Mouse (Mus musculus): ENCODE data around the gene Olfml2b. TPM values are rescaled to one million over a fixed set of nuclear protein-coding genes. Genes with fewer than 3 reads are reported as not detected.

Gene Olfml2b
- polyA plus RNA-seq, 1 experiment from 2014 or later: 7.0 TPM

GRCm38 (mm10) chr1:170699553-170699952, 55.2 kb downstream of the Olfml2b start:
- WGBS: 85% methylated on average over 9 of the region's 9 CpGs

GRCm38 (mm10) chr1:170700496-170701027, 56.2 kb downstream of the Olfml2b start:
- Histone ChIP-seq H3K27ac (replicated peaks) (no peak overlapping the region), H3K36me3 (no peaks in the 10 kb centered on the region)

More at GRCm38 (mm10) chr1:170699553-170699952, 55.2 kb downstream of the Olfml2b start:
- Histone ChIP-seq H3K36me3 (no peaks in the 10 kb centered on the region), H3K4me1 (no peaks in the 10 kb centered on the region; the same call in 1 of the 2 replicates), H3K9ac (replicated peaks) (no peak overlapping the region), H3K4me2 (no peak overlapping the region), H3K9me3 (replicated peaks) (no peaks in the 10 kb centered on the region), H3K27ac (replicated peaks) (no peak overlapping the region), H3K27me3 (replicated peaks) (no peaks in the 10 kb centered on the region), H3K4me3 (replicated peaks) (no peak overlapping the region)
- ATAC-seq (ENCODE audit: low FRiP score): no peak

GRCm38 (mm10) chr1:170701178-170701577, 56.8 kb downstream of the Olfml2b start:
- Histone ChIP-seq H3K36me3 (no peaks in the 10 kb centered on the region), H3K4me2 (no peak overlapping the region), H3K27ac (replicated peaks) (no peak overlapping the region), H3K9ac (replicated peaks) (no peak overlapping the region), H3K4me1 (no peaks in the 10 kb centered on the region; the same call in 1 of the 2 replicates), H3K4me3 (replicated peaks) (no peak overlapping the region), H3K9me3 (replicated peaks) (no peaks in the 10 kb centered on the region), H3K27me3 (replicated peaks) (no peaks in the 10 kb centered on the region)
- WGBS: 66% methylated on average over 3 of the region's 3 CpGs
- ATAC-seq (ENCODE audit: low FRiP score): no peak

More at GRCm38 (mm10) chr1:170700496-170701027, 56.2 kb downstream of the Olfml2b start:
- WGBS: 84% methylated on average over 3 of the region's 3 CpGs
- no peak for ATAC-seq (ENCODE audit: low FRiP score)
- H3K27me3 ChIP-seq (replicated peaks): no peaks in the 10 kb centered on the region
- no peak overlapping the region for H3K4me2 ChIP-seq
- no peaks in the 10 kb centered on the region for H3K9me3 ChIP-seq (replicated peaks)
- H3K4me1 ChIP-seq: no peaks in the 10 kb centered on the region; the same call in 1 of the 2 replicates
- H3K9ac ChIP-seq (replicated peaks): no peak overlapping the region
- H3K4me3 ChIP-seq (replicated peaks): no peak overlapping the region

- Histone ChIP-seq H3K4me3 (replicated peaks) (no peak overlapping the region), H3K9ac (replicated peaks) (no peak overlapping the region), H3K27ac (replicated peaks) (no peak overlapping the region), H3K27me3 (replicated peaks) (no peaks in the 10 kb centered on the region), H3K36me3 (no peaks in the 10 kb centered on the region), H3K4me1 (no peaks in the 10 kb centered on the region; the same call in 1 of the 2 replicates), H3K9me3 (replicated peaks) (no peaks in the 10 kb centered on the region), H3K4me2 (no peak overlapping the region)
- WGBS: 85% methylated on average over 8 of the region's 8 CpGs
- ATAC-seq (ENCODE audit: low FRiP score): no peak
Observed at GRCm38 (mm10) chr1:170701582-170701981, 57.2 kb downstream of the Olfml2b start.

GRCm38 (mm10) chr1:170702263-170702662, 57.9 kb downstream of the Olfml2b start:
- H3K9me3 ChIP-seq (replicated peaks): no peaks in the 10 kb centered on the region
- H3K4me2 ChIP-seq: no peak overlapping the region
- 81% methylated on average over 2 of the region's 2 CpGs for WGBS
- H3K27ac ChIP-seq (replicated peaks): no peak overlapping the region
- no peak for ATAC-seq (ENCODE audit: low FRiP score)
- H3K9ac ChIP-seq (replicated peaks): no peak overlapping the region
- no peaks in the 10 kb centered on the region for H3K36me3 ChIP-seq
- H3K4me3 ChIP-seq (replicated peaks): no peak overlapping the region
- no peaks in the 10 kb centered on the region for H3K27me3 ChIP-seq (replicated peaks)
- H3K4me1 ChIP-seq: no peaks in the 10 kb centered on the region; the same call in 1 of the 2 replicates

GRCm38 (mm10) chr1:170702958-170703357, 58.6 kb downstream of the Olfml2b start:
- H3K27ac ChIP-seq (replicated peaks): no peak overlapping the region
- 0 out of 2 replicates have a peak, but pooled peaks cover 2% of the 10 kb centered on the region for H3K36me3 ChIP-seq

GRCm38 (mm10) chr1:170704103-170704502, 59.8 kb downstream of the Olfml2b start:
- Histone ChIP-seq H3K27ac (replicated peaks) (no peak overlapping the region), H3K4me3 (replicated peaks) (no peak overlapping the region), H3K27me3 (replicated peaks) (no peaks in the 10 kb centered on the region), H3K4me1 (no peaks in the 10 kb centered on the region; the same call in 1 of the 2 replicates), H3K4me2 (no peak overlapping the region), H3K9me3 (replicated peaks) (no peaks in the 10 kb centered on the region), H3K9ac (replicated peaks) (no peak overlapping the region), H3K36me3 (0 out of 2 replicates have a peak, but pooled peaks cover 2% of the 10 kb centered on the region)
- WGBS: 93% methylated on average over 6 of the region's 6 CpGs
- ATAC-seq (ENCODE audit: low FRiP score): no peak

More at GRCm38 (mm10) chr1:170702958-170703357, 58.6 kb downstream of the Olfml2b start:
- Histone ChIP-seq H3K4me1 (no peaks in the 10 kb centered on the region; the same call in 1 of the 2 replicates), H3K9me3 (replicated peaks) (no peaks in the 10 kb centered on the region), H3K9ac (replicated peaks) (no peak overlapping the region), H3K27me3 (replicated peaks) (no peaks in the 10 kb centered on the region), H3K4me3 (replicated peaks) (no peak overlapping the region), H3K4me2 (no peak overlapping the region)
- no peak for ATAC-seq (ENCODE audit: low FRiP score)
- WGBS: 85% methylated on average over 6 of the region's 6 CpGs

- Histone ChIP-seq H3K4me1 (no peaks in the 10 kb centered on the region; the same call in 1 of the 2 replicates), H3K9me3 (replicated peaks) (no peaks in the 10 kb centered on the region), H3K9ac (replicated peaks) (no peak overlapping the region), H3K27ac (replicated peaks) (no peak overlapping the region), H3K4me3 (replicated peaks) (no peak overlapping the region), H3K36me3 (peaks cover 8% of the 10 kb centered on the region; the same call in 1 of the 2 replicates), H3K27me3 (replicated peaks) (no peaks in the 10 kb centered on the region), H3K4me2 (no peak overlapping the region)
- WGBS: 69% methylated on average over 4 of the region's 4 CpGs
- ATAC-seq (ENCODE audit: low FRiP score): no peak
Observed at GRCm38 (mm10) chr1:170704911-170705594, 60.7 kb downstream of the Olfml2b start.

- 90% methylated on average over 4 of the region's 4 CpGs for WGBS
- no peak overlapping the region for H3K27ac ChIP-seq (replicated peaks)
- no peaks in the 10 kb centered on the region; the same call in 1 of the 2 replicates for H3K4me1 ChIP-seq
- no peak overlapping the region for H3K4me2 ChIP-seq
- ATAC-seq (ENCODE audit: low FRiP score): no peak
- H3K4me3 ChIP-seq (replicated peaks): no peak overlapping the region
- no peak overlapping the region for H3K9ac ChIP-seq (replicated peaks)
- no peaks in the 10 kb centered on the region for H3K27me3 ChIP-seq (replicated peaks)
- H3K36me3 ChIP-seq: peaks cover 8% of the 10 kb centered on the region; the same call in 1 of the 2 replicates
- H3K9me3 ChIP-seq (replicated peaks): no peaks in the 10 kb centered on the region
Observed at GRCm38 (mm10) chr1:170706046-170706445, 61.7 kb downstream of the Olfml2b start.

GRCm38 (mm10) chr1:170709034-170709433, 64.7 kb downstream of the Olfml2b start:
- no peak overlapping the region for H3K9ac ChIP-seq (replicated peaks)

GRCm38 (mm10) chr1:170709481-170709880, 65.1 kb downstream of the Olfml2b start:
- H3K4me1 ChIP-seq: no peaks in the 10 kb centered on the region
- H3K36me3 ChIP-seq: peaks cover 8% of the 10 kb centered on the region; the same call in 1 of the 2 replicates
- no peak overlapping the region for H3K4me2 ChIP-seq
- H3K27me3 ChIP-seq (replicated peaks): no peaks in the 10 kb centered on the region
- WGBS: 96% methylated on average over 8 of the region's 8 CpGs
- no peak overlapping the region for H3K4me3 ChIP-seq (replicated peaks)
- no peak overlapping the region for H3K27ac ChIP-seq (replicated peaks)
- no peaks in the 10 kb centered on the region for H3K9me3 ChIP-seq (replicated peaks)
- H3K9ac ChIP-seq (replicated peaks): no peak overlapping the region
- ATAC-seq (ENCODE audit: low FRiP score): no peak

More at GRCm38 (mm10) chr1:170709034-170709433, 64.7 kb downstream of the Olfml2b start:
- ATAC-seq (ENCODE audit: low FRiP score): no peak
- peaks cover 8% of the 10 kb centered on the region; the same call in 1 of the 2 replicates for H3K36me3 ChIP-seq
- no peak overlapping the region for H3K4me3 ChIP-seq (replicated peaks)
- no peaks in the 10 kb centered on the region for H3K4me1 ChIP-seq
- H3K27ac ChIP-seq (replicated peaks): no peak overlapping the region
- WGBS: 90% methylated on average over 3 of the region's 3 CpGs
- no peaks in the 10 kb centered on the region for H3K9me3 ChIP-seq (replicated peaks)
- H3K27me3 ChIP-seq (replicated peaks): no peaks in the 10 kb centered on the region
- H3K4me2 ChIP-seq: no peak overlapping the region

GRCm38 (mm10) chr1:170709969-170710368, 65.6 kb downstream of the Olfml2b start:
- H3K4me2 ChIP-seq: no peak overlapping the region
- H3K4me1 ChIP-seq: no peaks in the 10 kb centered on the region
- no peak overlapping the region for H3K27ac ChIP-seq (replicated peaks)
- WGBS: 97% methylated on average over 3 of the region's 3 CpGs
- peaks cover 8% of the 10 kb centered on the region; the same call in 1 of the 2 replicates for H3K36me3 ChIP-seq
- ATAC-seq (ENCODE audit: low FRiP score): no peak
- H3K4me3 ChIP-seq (replicated peaks): no peak overlapping the region
- no peak overlapping the region for H3K9ac ChIP-seq (replicated peaks)
- H3K27me3 ChIP-seq (replicated peaks): no peaks in the 10 kb centered on the region
- no peaks in the 10 kb centered on the region for H3K9me3 ChIP-seq (replicated peaks)

Data from neural tube, embryonic 15.5 days (tissue).